Mouse (Mus musculus) right cerebral cortex, postnatal 4 days (tissue): ENCODE results near the gene Hck.

Experiments
- DNase-seq: peaks from one replicate; pipeline ENCODE4 v3.0.0-alpha.2; 2022

The Hck gene

GRCm38 (mm10) chr2:153153033-153153450, 44.8 kb downstream of the Hck start:
- DNase-seq: no peak

GRCm38 (mm10) chr2:153157270-153157669, 49.0 kb downstream of the Hck start:
- DNase-seq: no peak

GRCm38 (mm10) chr2:153160133-153160532, 51.9 kb downstream of the Hck start:
- DNase-seq: no peak

- peak; percentile 91 for DNase-seq
These were observed 52.8 kb downstream of the Hck start, which contains the start of gene Tm9sf4 for GRCm38 (mm10) chr2:153160844-153161683. TSS of gene Tm9sf4 (plus strand) at chr2:153161303.

- peak; percentile 33 for DNase-seq
These were observed 53.4 kb downstream of the Hck start for GRCm38 (mm10) chr2:153161684-153162080.

- DNase-seq: no peak
These were observed 58.9 kb downstream of the Hck start for GRCm38 (mm10) chr2:153167136-153167535.

GRCm38 (mm10) chr2:153168134-153168820, 60.0 kb downstream of the Hck start:
- DNase-seq: no peak

GRCm38 (mm10) chr2:153170490-153171224, 62.4 kb downstream of the Hck start:
- DNase-seq: no peak

- DNase-seq: no peak
These were observed 63.7 kb downstream of the Hck start for GRCm38 (mm10) chr2:153171966-153172365.

- no peak for DNase-seq
These were observed 67.8 kb downstream of the Hck start for GRCm38 (mm10) chr2:153175995-153176570.

GRCm38 (mm10) chr2:153177188-153177587, 68.9 kb downstream of the Hck start:
- DNase-seq: no peak

GRCm38 (mm10) chr2:153179126-153179860, 71.0 kb downstream of the Hck start:
- DNase-seq: no peak

GRCm38 (mm10) chr2:153179961-153180360, 71.7 kb downstream of the Hck start:
- DNase-seq: no peak

- peak; percentile 33 for DNase-seq
These were observed 77.9 kb downstream of the Hck start for GRCm38 (mm10) chr2:153186176-153186591.

- DNase-seq: no peak
These were observed 79.6 kb downstream of the Hck start for GRCm38 (mm10) chr2:153187848-153188247.

GRCm38 (mm10) chr2:153191242-153191641, 83.0 kb downstream of the Hck start:
- DNase-seq: no peak

GRCm38 (mm10) chr2:153194255-153194654, 86.0 kb downstream of the Hck start:
- DNase-seq: no peak

- no peak for DNase-seq
These were observed 90.2 kb downstream of the Hck start for GRCm38 (mm10) chr2:153198485-153198884.

- DNase-seq: no peak
These were observed 90.8 kb downstream of the Hck start for GRCm38 (mm10) chr2:153199114-153199513.
